Mouse (Mus musculus): ENCODE data around the gene Tbxa2r.

Tbxa2r gene

DNA sequence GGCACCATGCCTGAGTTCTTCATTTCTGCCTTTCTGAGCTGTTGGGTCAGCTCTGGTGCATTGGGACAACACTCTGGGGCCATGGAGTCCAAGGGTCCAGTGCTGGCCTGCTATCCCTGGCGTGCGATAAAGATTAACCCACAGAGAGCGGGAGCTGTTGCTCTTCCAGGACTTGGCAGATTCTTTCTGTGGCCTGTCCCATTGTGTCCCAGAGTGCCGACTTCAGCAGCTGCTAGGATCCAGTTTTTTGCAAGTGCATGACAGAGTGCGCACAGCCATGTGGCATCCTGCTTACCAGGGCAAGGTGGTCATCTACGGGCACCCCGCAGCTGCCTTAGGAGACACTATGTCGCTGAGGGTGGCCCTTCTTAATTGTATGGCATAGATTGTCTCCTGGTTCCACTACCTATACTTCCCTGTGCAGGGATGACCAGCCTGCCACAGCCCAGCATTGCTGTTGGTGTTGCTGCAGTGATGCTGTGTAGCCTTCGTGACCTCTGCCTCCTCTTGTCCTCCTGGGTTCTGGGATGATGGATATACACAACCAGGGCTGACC, 28.1 kb upstream of the Tbxa2r start:
- no peak for DNase-seq

DNA sequence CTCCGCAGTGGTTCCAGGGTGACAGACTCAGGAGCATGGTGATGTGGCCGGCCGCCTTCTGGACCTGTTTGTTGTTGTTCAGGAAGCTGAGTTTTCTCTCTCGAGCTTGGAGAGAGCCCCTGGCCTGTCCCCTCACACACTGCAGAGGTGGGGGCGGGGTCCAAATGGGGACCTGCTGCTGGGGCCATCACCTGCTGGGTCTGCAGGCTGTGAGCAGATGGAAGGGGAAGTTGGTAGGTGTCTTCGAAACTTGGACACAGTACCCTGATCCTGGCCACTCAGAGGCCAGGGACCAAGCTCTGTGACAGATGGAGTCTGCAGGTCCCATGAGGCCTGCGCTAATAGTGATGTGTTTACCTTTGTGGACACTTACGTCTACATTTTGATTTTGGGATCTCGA, 27.2 kb upstream of the Tbxa2r start:
- DNase-seq: peak; percentile 50 to 55

DNA sequence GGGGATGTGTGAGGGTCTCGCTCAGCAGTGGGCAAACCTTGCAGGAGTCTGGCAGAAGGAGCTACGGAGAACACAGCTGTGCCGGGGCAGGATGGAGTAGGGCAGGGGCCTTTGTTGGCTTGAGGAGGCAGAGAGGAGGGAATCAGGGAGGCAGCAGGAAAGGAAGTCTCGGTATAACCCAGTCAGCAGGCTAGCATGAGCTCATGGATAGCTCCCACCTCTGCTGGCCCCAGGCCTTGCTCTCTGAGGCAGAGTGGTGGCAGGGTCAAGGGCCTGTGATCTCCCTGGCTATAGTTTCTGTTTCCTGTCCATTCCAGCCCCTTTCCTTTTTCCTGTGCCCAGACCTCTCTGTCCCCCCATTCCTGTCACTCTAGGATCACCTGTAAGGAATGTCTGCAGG, 26.2 kb upstream of the Tbxa2r start:
- DNase-seq: no peak

DNA sequence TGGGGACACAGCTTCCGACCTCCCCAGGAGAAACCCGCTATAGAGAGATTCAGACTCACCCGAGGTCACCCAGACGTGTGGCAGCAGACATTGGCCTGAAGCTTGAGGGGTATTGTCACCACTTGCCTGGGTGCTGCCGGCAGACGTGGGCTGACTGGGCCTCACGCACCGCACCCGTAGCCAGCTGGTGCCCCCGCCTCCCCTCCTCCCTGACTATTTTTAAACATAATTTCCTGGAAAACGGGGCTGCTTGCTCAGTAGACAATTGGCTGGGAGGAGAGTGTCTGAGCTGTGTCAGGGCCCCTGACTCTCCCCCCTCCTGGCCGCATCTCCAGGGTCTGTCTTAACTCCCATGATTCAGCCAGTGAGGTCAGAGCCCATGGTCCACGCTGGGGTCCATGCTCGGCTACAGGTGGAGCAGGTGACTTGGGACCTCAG, 25.7 kb upstream of the Tbxa2r start:
- no peak for DNase-seq

DNA sequence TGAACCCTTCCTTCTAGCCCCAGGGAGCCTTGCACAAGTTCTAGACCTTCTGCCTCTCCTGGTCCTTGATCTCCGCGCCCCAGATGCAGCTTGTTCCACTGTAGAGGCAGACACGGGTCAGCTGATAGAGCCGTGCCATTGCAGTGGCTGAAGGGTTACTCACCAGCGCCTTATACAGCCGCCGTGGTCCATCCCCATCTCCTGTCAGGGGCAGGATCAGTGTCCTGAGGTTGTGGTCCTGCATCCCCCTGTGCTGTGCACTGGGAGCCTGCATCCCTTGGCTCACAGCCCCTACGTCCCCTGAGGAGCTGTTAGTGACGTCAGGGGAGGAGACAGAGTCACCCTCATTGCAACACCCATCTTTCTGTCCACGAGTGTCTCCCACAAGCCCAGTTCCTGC, 25.3 kb upstream of the Tbxa2r start:
- no peak for DNase-seq

DNA sequence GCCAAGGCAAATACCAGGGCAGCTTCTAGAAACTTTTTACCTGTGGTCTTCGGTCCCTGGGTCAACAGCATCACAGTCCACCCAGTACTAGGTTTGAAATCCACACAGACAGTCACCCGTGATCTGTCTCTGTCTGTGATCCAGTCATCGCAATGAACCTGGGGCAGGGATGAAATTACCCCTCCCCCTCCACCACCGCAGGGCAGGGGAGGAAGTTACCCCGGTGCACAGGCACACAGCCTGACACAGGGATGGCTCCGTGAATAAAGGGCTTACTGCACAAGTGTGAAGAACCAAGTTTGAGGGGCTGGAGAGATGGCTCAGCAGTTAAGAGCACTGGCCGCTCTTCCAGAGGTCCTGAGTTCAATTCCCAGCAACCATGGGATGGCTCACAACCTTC, 24.8 kb upstream of the Tbxa2r start:
- DNase-seq: peak; percentile 69 to 73

DNA sequence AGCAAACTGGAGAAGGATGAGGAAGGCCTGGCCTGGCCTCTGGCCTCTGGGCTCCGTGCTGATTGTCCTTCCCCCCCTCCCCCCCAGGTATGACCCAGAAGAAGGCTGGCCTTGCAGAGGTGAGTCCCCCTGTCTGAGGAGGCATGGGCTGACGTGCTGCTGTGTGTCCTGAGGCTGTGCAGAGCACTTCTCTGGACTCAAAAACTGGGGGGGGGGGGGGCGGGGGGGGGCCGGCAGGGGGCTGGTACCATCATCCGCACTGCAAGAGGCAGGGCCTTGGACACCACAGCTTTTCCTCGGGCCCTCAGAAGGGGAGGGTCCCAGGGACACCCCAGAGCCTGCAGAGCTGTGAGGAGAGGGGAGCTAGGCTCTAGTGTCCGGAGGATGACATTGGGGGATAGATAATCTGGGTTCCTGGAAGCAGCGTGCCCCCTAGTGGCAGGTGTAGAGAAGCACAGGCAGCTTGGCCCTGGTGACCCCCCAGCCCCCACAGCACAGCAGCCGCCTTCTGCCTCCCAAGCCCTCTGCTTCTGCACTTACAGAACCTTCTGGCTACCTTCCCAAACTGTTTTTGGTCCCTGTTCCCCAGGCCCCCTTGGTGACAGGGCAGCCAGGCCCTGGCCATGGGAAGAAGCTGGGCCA, 23.8 kb upstream of the Tbxa2r start:
- DNase-seq: peak; percentile 86

DNA sequence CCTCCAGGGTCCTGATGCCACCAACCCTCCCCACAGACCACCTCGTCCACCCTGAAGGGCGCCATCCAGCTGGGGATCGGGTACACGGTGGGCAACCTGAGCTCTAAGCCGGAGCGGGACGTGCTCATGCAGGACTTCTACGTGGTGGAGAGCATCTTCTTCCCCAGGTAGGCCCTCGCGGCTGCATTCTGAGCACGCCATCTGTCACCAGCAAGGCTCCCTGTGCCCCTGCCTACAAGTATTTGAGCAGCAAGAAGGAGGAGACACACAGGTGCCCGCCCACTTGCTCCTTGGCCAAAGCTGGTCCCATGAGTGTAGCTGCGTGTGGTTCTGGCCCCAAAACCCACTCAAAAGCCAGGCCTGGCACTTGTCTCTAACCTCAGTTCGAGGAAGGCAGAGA, 22.9 kb upstream of the Tbxa2r start:
- DNase-seq: no peak

DNA sequence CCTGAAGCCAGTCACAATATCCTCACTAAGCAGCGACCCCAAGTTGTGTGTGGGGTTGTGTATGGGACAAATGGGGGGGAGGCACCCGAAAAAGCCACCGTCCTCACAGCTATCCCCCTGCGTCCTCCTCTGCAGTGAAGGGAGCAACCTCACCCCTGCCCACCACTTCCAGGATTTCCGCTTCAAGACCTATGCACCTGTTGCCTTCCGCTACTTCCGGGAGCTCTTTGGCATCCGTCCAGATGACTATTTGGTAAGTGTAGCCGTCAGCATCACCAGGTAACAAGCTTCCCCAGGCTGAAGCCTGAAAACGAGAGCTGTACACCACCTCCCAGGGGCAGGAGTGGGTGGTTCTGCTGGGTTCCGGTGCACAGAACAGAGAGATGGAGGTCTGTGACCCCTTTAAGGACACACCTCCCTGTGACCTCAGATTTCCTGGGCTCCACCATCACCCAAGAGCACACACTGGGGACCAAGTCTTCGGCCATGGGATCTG, 22.3 kb upstream of the Tbxa2r start:
- no peak for DNase-seq

DNA sequence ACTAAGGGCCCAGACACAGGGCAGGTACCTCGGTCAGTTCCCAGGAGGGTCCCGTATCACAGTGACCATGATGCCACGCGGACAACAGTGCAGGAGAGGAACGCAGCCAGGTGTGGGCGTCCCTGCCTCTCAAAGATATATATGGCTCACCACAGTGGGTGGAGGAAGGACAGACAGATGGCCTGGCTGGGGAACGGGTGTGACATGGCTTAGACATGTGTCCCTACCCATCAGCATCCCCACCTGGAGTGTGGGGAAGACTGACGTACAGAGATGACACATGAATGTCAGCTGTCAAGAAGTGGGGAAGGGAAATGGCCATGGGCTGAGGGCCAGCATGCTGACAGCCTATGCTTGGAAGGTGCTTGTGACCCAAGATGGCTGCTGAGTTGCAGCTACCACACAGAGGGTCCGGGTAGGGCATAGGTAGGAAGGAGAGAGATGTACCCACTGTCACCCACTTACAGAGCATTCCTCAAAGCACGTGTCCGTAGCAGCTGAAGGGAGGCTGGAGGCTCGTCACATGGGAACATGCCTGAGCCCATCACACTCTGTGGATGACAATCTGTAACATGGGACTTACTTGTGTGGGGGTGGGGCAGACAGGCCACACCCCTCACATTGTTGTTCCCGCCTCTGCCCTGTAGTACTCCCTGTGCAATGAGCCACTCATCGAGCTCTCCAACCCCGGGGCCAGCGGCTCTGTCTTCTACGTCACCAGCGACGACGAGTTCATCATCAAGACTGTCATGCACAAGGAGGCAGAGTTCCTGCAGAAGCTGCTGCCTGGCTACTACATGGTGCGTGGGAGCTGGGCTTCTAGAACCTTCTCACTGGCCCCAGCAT, 21.5 kb upstream of the Tbxa2r start:
- DNase-seq: no peak

DNA sequence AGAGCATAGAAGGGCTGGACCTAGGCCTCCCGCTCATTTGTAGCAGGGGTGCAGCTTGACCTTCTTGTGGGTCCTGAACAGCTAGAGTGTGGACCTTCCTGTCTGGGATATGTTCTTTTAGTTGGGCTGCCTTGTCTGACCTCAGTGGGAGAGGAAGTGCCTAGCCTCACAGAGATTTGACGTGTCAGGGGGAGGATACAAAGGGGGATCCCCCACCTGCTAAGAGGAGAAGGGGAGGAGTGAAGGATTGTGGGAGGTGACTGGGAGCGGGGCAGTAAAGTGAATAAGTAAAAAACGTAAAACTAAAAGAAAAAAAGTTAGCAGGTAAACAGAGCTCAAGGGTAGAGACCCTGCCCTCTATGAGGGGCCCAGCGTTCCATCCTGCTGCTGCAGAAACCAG, 19.0 kb upstream of the Tbxa2r start:
- DNase-seq: no peak

DNA sequence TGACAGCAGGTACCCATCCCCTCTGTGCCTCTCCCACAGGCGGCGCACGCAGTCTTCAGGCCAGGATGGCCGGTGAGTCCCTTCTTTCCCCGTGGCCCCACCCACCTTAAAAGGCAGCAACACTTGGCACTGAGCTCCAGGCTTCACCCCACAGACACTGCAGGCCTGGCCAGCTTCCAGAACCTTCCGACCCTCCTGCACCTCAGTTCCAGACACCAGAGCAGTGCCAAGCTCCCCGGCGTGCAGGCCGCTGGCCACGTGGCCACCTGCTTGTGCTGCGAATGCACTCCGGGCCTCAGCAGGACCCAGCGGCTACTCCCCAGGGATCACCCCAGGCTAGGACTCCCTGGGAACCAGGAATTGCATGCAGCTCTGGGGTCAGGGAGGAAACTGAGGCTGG, 14.9 kb upstream of the Tbxa2r start:
- no peak for DNase-seq

DNA sequence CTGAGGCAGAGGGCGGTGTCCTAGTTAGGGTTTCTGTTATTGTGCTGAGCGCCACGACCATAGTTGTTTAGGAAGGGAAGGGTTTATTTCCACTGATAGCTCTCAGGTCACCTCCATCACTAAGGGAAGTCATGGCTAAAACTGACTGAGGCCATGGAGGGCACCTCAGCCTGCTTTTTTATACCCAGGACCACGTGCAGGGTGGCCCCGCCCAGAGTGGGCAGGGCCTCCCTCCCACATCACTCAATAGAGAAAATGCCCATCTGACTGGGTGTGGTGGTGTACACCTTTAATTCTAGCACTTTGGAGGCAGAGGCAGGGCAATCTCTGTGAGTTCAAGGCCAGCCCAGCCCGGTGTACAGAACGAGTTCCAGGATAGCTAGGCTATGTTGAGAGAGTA, 14.3 kb upstream of the Tbxa2r start:
- DNase-seq: no peak

DNA sequence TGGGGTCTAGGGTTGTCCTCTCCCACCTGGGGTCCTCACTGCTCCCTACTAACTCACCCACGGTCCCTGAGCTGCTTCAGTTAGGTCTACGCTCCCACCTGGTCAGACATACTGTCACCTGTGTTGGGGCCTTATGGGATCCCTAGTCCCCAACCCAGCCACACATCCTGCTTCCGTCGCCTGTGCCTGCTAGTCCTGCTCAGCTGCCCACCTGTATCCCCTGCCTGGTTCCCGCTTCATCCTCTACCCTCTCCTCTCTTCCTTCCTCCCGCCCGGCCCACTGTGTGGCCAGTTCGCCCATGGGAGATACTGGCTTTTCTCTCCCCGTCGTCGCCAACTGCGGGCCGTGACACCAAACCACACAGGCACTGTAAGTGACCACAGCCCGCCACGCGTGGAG, 12.9 kb upstream of the Tbxa2r start:
- DNase-seq: no peak

DNA sequence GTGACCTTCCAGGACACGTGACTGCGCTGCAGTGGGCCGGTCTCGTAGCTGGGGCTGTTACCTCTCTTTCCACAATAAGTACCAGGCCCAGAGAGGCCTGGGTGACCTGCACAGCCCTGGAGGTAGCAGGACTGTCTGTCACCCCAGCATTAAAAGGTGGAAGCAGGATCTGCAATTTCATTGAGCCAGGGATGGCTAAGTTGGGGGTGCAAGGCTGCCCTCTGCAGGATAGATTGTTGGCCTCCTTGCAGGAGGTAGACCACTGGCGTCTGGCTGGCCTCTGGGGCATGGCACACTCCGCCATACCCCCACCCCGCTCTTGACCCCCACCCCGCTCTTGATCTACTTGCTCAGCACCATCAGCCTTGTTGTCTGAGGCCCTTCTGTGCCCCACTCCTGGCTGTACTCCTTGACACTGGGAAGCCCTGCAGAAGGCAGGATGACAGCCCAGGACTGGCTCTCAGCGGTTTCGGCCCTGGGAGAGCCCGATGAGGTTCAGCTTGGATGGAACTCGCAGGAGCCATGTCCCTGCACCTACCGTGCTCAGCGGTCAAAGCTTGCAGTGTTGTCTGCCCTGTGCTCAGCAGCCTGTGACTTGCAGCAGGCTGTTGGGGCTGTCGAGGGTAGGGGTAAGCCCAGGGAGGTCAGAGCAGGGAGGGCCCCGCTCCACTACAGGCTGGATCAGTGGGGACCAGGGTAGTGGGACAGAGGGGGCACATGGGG, 12.0 kb upstream of the Tbxa2r start:
- peak; percentile 54 to 57 for DNase-seq

DNA sequence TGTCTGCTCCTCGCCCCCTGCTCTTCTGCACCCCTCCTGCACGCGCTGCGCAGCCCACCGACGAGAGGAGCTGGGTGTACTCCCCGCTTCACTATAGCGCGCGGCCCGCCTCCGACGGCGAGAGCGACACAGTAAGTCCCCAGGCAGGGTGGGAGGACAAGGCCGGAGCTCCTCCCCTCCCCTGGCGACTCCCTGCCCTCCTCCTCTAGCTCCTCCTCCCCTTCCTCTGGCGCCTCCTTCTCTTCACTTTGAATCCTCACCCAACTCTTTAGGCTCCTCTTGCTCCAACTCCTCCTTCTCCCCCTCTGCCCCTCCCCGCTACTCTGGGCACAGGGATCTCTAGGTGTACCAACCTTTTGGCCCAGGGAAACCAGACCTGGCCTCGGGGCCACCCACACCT, 11.3 kb upstream of the Tbxa2r start:
- DNase-seq: no peak

DNA sequence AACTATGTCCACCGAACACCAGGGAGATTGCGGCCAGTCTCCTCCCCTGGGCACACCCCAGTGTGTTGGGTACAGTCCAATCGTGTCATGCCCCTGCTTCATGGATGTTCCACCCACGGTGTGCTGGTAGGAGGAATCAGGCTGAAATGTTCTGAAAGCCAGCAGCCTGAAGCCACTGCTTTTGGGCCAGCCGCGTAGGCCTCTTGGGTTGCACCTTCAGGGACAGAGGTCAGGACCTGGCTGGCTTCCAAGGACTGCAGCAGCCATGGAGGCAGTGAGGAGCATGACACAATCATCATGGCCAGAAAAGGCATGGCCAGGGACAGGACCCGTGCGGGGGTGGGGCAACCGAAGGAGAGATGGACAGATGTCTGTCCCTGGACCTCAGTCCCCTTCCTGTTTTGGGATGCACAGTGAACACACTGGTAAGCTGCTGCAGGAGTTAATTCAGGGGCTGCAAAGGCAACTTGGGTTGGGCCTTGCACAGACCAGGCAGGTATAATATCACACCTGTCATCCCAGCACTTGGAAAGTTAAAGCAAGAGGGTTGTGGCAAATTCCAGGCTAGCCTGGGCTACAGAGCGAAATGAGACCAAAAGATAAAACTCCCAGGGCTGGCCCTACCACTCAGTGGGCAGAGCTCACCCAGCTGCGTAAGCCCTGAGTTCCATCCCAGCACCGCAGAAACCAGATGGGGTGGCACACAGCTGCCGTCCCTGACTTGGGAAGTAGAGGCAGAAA, 9.8 kb upstream of the Tbxa2r start:
- no peak for DNase-seq

DNA sequence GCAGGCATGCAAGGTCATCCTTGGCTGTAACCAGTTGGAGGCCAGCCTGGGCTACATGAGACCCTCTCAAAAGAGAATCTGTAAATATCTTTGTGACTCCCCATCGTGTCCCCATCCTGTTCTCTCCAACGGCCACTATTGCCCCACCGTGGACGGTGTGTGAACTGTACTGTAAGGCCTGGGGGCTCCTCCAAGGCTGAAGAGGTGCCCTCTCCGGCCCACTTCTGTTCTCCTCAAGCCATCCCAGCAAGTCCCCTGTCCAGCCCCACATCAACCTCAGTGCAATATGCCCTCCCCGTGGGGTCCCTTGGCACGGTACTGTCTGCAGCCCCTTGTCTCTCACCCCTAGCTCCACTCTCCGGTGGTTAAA, 9.2 kb upstream of the Tbxa2r start:
- DNase-seq: peak; percentile 46 to 53

DNA sequence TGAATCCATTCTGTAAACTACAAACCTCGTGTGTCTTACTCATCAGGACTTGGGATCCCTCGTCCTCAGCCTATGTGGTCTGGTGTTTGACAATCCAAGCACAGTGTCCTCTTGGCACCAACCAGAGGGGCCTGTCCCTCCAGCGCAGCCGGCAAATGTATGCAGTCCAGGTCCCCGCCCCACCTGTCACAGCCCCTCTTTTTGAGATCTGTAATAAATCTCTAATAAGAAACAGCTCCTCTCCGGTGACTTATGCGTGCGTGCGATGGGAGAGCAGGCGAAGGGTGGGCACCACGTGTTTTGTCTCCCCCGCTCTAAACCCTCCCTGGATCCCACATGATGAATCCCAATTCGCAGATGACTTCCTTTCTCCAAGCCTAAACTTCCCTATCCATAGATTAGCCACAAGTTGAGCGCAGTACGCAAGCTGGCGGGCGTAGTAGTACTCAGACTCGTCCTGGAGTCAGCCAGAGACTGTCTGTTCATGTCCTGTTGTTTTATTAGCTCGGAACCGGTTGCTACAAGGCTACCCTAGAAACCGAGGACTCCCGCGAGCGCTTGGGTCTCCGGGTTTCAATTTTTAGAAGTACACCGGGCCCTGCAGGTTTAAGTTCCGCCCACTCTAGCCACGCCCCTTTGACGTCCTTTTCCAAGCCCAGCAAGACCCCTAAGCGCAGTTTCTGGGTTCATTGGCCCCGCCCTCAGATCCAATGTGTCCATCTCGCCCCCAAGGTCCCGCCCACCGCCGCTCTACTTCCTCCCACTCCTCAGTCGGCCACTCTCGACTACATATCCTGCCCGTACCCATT, 8.6 kb upstream of the Tbxa2r start:
- peak; percentile 40 to 45 for DNase-seq

DNA sequence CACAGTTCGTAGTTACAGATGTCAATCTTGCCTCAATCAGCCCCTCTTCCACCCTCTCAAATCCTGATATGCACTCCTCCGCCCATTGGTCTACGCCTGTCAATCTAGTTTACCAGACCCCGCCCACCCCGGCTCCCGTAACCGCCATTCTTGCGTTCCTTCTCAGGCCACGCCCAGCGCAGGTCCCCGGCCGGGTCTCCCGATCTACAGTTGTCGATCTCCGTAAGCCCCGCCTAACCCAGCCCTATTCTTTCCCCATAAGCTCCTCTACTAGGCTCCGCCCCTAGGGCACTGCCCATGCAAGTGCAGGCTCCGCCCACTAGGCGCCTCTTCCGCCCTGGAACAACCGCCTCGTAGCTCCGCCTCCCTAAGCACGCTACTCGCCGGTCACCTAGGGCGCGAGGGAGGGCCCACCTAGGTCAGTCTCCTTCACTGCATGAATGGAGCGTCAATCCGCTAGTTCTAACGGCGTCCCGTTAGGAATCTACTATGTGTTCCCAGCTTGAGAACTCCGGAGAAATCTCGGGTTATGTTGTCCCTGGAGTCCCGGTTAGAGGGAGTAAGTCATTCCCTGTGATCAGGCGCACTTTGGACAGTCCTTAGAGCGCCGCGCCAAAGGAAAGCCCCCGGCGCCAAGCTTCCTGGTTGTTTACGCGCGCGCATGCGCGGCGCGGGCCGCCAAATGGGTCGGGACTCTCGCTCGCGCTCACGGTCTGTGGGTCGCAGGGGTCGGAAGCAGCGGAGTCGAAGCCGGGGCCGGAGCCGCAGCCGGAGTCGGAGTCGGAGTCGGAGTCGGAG, 7.8 kb upstream of the Tbxa2r start, which contains the start of gene Cactin:
Gene Cactin (plus strand): TSS at position 554 of the 798 bp plus-strand sequence.
- peak; percentile 98 to 99 for DNase-seq

DNA sequence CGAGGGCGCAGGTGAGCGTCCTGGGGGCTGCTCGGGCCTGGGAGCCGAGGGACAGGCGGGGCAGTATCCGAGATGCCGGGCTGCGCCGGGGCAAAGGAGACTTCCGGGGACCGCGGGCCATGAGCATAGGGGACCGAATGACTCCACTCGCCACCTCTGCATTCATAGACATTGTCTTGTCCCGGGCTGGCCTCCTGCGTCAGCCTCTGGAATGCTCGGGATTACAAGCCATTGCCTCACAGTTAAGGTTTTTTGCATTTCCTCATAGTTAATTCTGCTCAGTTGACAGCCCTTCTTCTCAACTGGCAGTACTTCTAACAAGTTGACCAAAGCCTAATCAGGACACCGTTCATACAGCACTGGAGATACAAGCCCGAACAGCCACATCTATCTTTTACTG, 7.1 kb upstream of the Tbxa2r start:
- DNase-seq: no peak

All from B cell, adult 2 months (primary cell).